Mouse (Mus musculus) erythroblast, embryonic 14.5 days (primary cell): ENCODE results near the gene Ppp1r37. TPM values are rescaled to one million over a fixed set of nuclear protein-coding genes. Genes with fewer than 3 reads are reported as not detected.
"Not testable (repeated sequence)": the region's sequence is repeated elsewhere in the genome, so short reads cannot be mapped to it uniquely, and the experiment has no call there.

Experiments used
- H3K27me3 ChIP-seq: 2 replicates; pipeline ENCODE4 v1.6.1; 2012; ENCODE audit warnings: inconsistent platforms; ENCODE audit not compliant: control insufficient read depth
- H3K36me3 ChIP-seq: 2 replicates; pipeline ENCODE4 v1.6.1; 2012; ENCODE audit warnings: mild to moderate bottlenecking, inconsistent platforms; ENCODE audit not compliant: control insufficient read depth
- H3K4me1 ChIP-seq: 2 replicates; pipeline ENCODE4 v1.6.1; 2012; ENCODE audit warnings: inconsistent platforms; ENCODE audit not compliant: control insufficient read depth
- H3K4me3 ChIP-seq: replicated peaks from 2 replicates; pipeline ENCODE3; 2012; ENCODE audit warnings: moderate library complexity, mild to moderate bottlenecking, inconsistent platforms
- H3K9me3 ChIP-seq: 2 replicates; pipeline ENCODE4 v1.6.1; 2012; ENCODE audit warnings: low read length, inconsistent platforms, mixed read lengths; ENCODE audit not compliant: control insufficient read depth
- GATA1 ChIP-seq: IDR thresholded peaks from 2 replicates; pipeline ENCODE4 v1.6.1; 2012; ENCODE audit warnings: low read length, inconsistent platforms, mixed read lengths
- TAL1 ChIP-seq: IDR thresholded peaks from 3 replicates; pipeline ENCODE4 v1.6.1; 2012; ENCODE audit warnings: low read length, inconsistent platforms, mixed read lengths
- polyA plus RNA-seq: library from polyadenylated mRNA; stranded (reverse); fragments of >175 nt; gene quantifications from 2 replicates; pipeline ENCODE4 v1.2.3, GENCODE M21; 2012

Ppp1r37 gene
- polyA plus RNA-seq = 26.4 and 32.4 TPM in 2 replicates

- TF ChIP-seq TAL1 = no peak
- TF ChIP-seq GATA1 = no peak
- peak within 1 kb of the TSS; percentile 90 for H3K4me3 ChIP-seq
- H3K27me3 ChIP-seq = no peaks in the 10 kb centered on the region
- peaks cover 83% of the 10 kb centered on the region for H3K4me1 ChIP-seq
- H3K9me3 ChIP-seq = peaks cover 7% of the 10 kb centered on the region
- H3K36me3 ChIP-seq = peaks cover 73% of the 10 kb centered on the region
Measured at GRCm38 (mm10) chr7:19562643-19563410, at the start of gene Ppp1r37. TSS of gene Ppp1r37 (minus strand) at chr7:19563076.

- TF ChIP-seq TAL1 (no peak), GATA1 (no peak)
- no peak overlapping the region for H3K4me3 ChIP-seq
- no peaks in the 10 kb centered on the region for H3K27me3 ChIP-seq
- peaks cover 5% of the 10 kb centered on the region for H3K9me3 ChIP-seq
- H3K36me3 ChIP-seq = no peaks in the 10 kb centered on the region; the same call in 1 of the 2 replicates
- H3K4me1 ChIP-seq = peaks cover 8% of the 10 kb centered on the region
Measured at GRCm38 (mm10) chr7:19610969-19611368, 48.1 kb upstream of the Ppp1r37 start.

- H3K9me3 ChIP-seq = peaks cover 5% of the 10 kb centered on the region
- H3K4me3 ChIP-seq = no peak overlapping the region
- H3K36me3 ChIP-seq = no peaks in the 10 kb centered on the region; the same call in 1 of the 2 replicates
- no peaks in the 10 kb centered on the region for H3K27me3 ChIP-seq
- H3K4me1 ChIP-seq = peaks cover 8% of the 10 kb centered on the region
- TF ChIP-seq GATA1 (no peak), TAL1 (no peak)
Measured at GRCm38 (mm10) chr7:19609641-19610332, 46.9 kb upstream of the Ppp1r37 start.

GRCm38 (mm10) chr7:19607291-19607690, 44.4 kb upstream of the Ppp1r37 start:
- Histone ChIP-seq H3K4me1 (peaks cover 30% of the 10 kb centered on the region), H3K9me3 (peaks cover 5% of the 10 kb centered on the region), H3K27me3 (no peaks in the 10 kb centered on the region), H3K4me3 (no peak overlapping the region), H3K36me3 (peaks cover 9% of the 10 kb centered on the region)
- TF ChIP-seq GATA1 = no peak
- no peak for TF ChIP-seq TAL1

- not testable (repeated sequence) for H3K9me3 ChIP-seq, H3K27me3 ChIP-seq
- Histone ChIP-seq H3K36me3 (peaks cover 32% of the 10 kb centered on the region), H3K4me3 (peak overlapping the region; percentile 70), H3K4me1 (peaks cover 46% of the 10 kb centered on the region)
Measured at GRCm38 (mm10) chr7:19604606-19605214, 41.8 kb upstream of the Ppp1r37 start.

GRCm38 (mm10) chr7:19603849-19604605, 41.2 kb upstream of the Ppp1r37 start, which contains the start of gene Clasrp:
TSS of gene Clasrp (minus strand) at chr7:19604486.
- Histone ChIP-seq H3K36me3 (peaks cover 39% of the 10 kb centered on the region), H3K4me3 (peak within 1 kb of the TSS; percentile 70), H3K27me3 (no peaks in the 10 kb centered on the region), H3K4me1 (peaks cover 46% of the 10 kb centered on the region), H3K9me3 (no peaks in the 10 kb centered on the region)
- no peak for TF ChIP-seq TAL1
- TF ChIP-seq GATA1 = no peak

- H3K36me3 ChIP-seq = peaks cover 49% of the 10 kb centered on the region
- H3K27me3 ChIP-seq = no peaks in the 10 kb centered on the region
- TF ChIP-seq GATA1 (no peak), TAL1 (no peak)
- H3K4me3 ChIP-seq = peak overlapping the region; percentile 70
- no peaks in the 10 kb centered on the region for H3K9me3 ChIP-seq
- H3K4me1 ChIP-seq = peaks cover 46% of the 10 kb centered on the region
Measured at GRCm38 (mm10) chr7:19603055-19603454, 40.2 kb upstream of the Ppp1r37 start.

- Histone ChIP-seq H3K27me3 (no peaks in the 10 kb centered on the region), H3K4me3 (no peak overlapping the region), H3K9me3 (no peaks in the 10 kb centered on the region), H3K4me1 (peaks cover 39% of the 10 kb centered on the region), H3K36me3 (peaks cover 66% of the 10 kb centered on the region)
- no peak for TF ChIP-seq GATA1
- no peak for TF ChIP-seq TAL1
Measured at GRCm38 (mm10) chr7:19600562-19600961, 37.7 kb upstream of the Ppp1r37 start.
